Mouse (Mus musculus) R1 (cell line): Measurements from ENCODE around the gene Mcoln2.

Source experiments
- DNase-seq: peaks from one replicate; pipeline ENCODE4 v3.0.0-alpha.2; 2018; ENCODE audit warnings: low read depth, low spot score

The Mcoln2 gene

GRCm38 (mm10) chr3:146145501-146145900 is 4.1 kb upstream of the Mcoln2 start:
- no peak for DNase-seq

GRCm38 (mm10) chr3:146146131-146146530 is 3.5 kb upstream of the Mcoln2 start:
- no peak for DNase-seq

- peak; percentile 9 for DNase-seq
These were observed 396 bp downstream of the Mcoln2 start for GRCm38 (mm10) chr3:146150058-146150400.

- no peak for DNase-seq
These were observed 927 bp downstream of the Mcoln2 start for GRCm38 (mm10) chr3:146150560-146150959.

- DNase-seq, result no peak
These were observed 1.7 kb downstream of the Mcoln2 start for GRCm38 (mm10) chr3:146151328-146151727.

- DNase-seq, result no peak
These were observed 2.1 kb downstream of the Mcoln2 start for GRCm38 (mm10) chr3:146151755-146152154.

GRCm38 (mm10) chr3:146152348-146152747 is 2.7 kb downstream of the Mcoln2 start:
- no peak for DNase-seq

- DNase-seq, result no peak
These were observed 3.3 kb downstream of the Mcoln2 start for GRCm38 (mm10) chr3:146152913-146153312.

GRCm38 (mm10) chr3:146153862-146154611 is 4.4 kb downstream of the Mcoln2 start:
- DNase-seq, result no peak

- DNase-seq, result no peak
These were observed 6.3 kb downstream of the Mcoln2 start for GRCm38 (mm10) chr3:146155628-146156576.

- DNase-seq, result no peak
These were observed 7.2 kb downstream of the Mcoln2 start for GRCm38 (mm10) chr3:146156811-146157210.

- no peak for DNase-seq
These were observed 8.4 kb downstream of the Mcoln2 start for GRCm38 (mm10) chr3:146158039-146158438.

- no peak for DNase-seq
These were observed 9.7 kb downstream of the Mcoln2 start for GRCm38 (mm10) chr3:146159360-146159759.

- peak; percentile 74 for DNase-seq
These were observed 12.6 kb downstream of the Mcoln2 start for GRCm38 (mm10) chr3:146162197-146162596.

- DNase-seq, result no peak
These were observed 19.7 kb downstream of the Mcoln2 start for GRCm38 (mm10) chr3:146169356-146169755.

- no peak for DNase-seq
These were observed 23.4 kb downstream of the Mcoln2 start for GRCm38 (mm10) chr3:146173030-146173429.

- DNase-seq, result no peak
These were observed 24.6 kb downstream of the Mcoln2 start for GRCm38 (mm10) chr3:146174215-146174614.

- no peak for DNase-seq
These were observed 27.7 kb downstream of the Mcoln2 start for GRCm38 (mm10) chr3:146177295-146177694.

GRCm38 (mm10) chr3:146177748-146178582 is 28.3 kb downstream of the Mcoln2 start:
- peak; percentile 77 for DNase-seq

- peak; percentile 63 for DNase-seq
These were observed 30.7 kb downstream of the Mcoln2 start for GRCm38 (mm10) chr3:146180341-146180740.

- peak; percentile 64 for DNase-seq
These were observed 31.4 kb downstream of the Mcoln2 start for GRCm38 (mm10) chr3:146180986-146181385.
